Mouse (Mus musculus) megakaryocyte, adult 5-6 weeks (primary cell): ENCODE measurements around the gene Hist1h4n. TPM values are rescaled to one million over a fixed set of nuclear protein-coding genes. Genes with fewer than 3 reads are reported as not detected.
A peak's percentile ranks its signal among the peaks of the same experiment; 100 is the strongest.
"Not testable (repeated sequence)": the region's sequence is repeated elsewhere in the genome, so short reads cannot be mapped to it uniquely, and the experiment has no call there.

Experiments used
- ATAC-seq: 2 replicates; pipeline ENCODE4 v1.8.0; 2016; ENCODE audit warnings: mild to moderate bottlenecking, inconsistent platforms; ENCODE audit not compliant: poor library complexity, severe bottlenecking
- total RNA-seq, 2 experiments: library from RNA; stranded (forward) in 1 of 2; stranded (reverse) in 1 of 2; fragments of 153-499, 151-499 nt in 1 of 2; fragments of 221-1000, 200-1000 nt in 1 of 2; gene quantifications; 2 replicates each; pipeline versions ENCODE4 v1.2.3 to v1.2.4; 2015 to 2017

The Hist1h4n gene
- 60.0 and 63.1 TPM in 2 replicates for total RNA-seq (2015)
- 1,683 and 2,067 TPM in 2 replicates for total RNA-seq (2017)

GRCm38 (mm10) chr13:21831418-21832394, at the start of gene Hist1h4n:
TSS of gene Hist1h4n (minus strand) at chr13:21832196.
- peak; percentile 58 for ATAC-seq

- ATAC-seq: no peak
These were observed 48.7 kb upstream of the Hist1h4n start for GRCm38 (mm10) chr13:21880735-21881134.

GRCm38 (mm10) chr13:21865503-21865902, 33.5 kb upstream of the Hist1h4n start:
- ATAC-seq: not testable (repeated sequence)

GRCm38 (mm10) chr13:21861608-21862007, 29.6 kb upstream of the Hist1h4n start:
- ATAC-seq: no peak

- ATAC-seq: no peak
These were observed 23.7 kb upstream of the Hist1h4n start for GRCm38 (mm10) chr13:21855698-21856162.

GRCm38 (mm10) chr13:21855146-21855545, 23.1 kb upstream of the Hist1h4n start:
- peak; percentile 45; the same call in 1 of the 2 replicates for ATAC-seq

- peak; percentile 41 for ATAC-seq
These were observed 20.4 kb upstream of the Hist1h4n start for GRCm38 (mm10) chr13:21852215-21852945.

- not testable (repeated sequence) for ATAC-seq
These were observed 18.7 kb upstream of the Hist1h4n start for GRCm38 (mm10) chr13:21850696-21851095.

GRCm38 (mm10) chr13:21847883-21848282, 15.9 kb upstream of the Hist1h4n start:
- no peak for ATAC-seq

- ATAC-seq: peak; percentile 87
These were observed 14.4 kb upstream of the Hist1h4n start for GRCm38 (mm10) chr13:21846356-21846755.

- peak; percentile 97 for ATAC-seq
These were observed 8.5 kb upstream of the Hist1h4n start for GRCm38 (mm10) chr13:21840508-21840907.

GRCm38 (mm10) chr13:21833461-21833860, 1.5 kb upstream of the Hist1h4n start, which contains the start of the genes Hist1h2ap and Hist1h2br:
TSS of gene Hist1h2ap (minus strand) at chr13:21833507.
TSS of gene Hist1h2br (plus strand) at chr13:21833743.
- ATAC-seq: peak; percentile 77

- no peak for ATAC-seq
These were observed 1.7 kb downstream of the Hist1h4n start for GRCm38 (mm10) chr13:21830344-21830743.

- ATAC-seq: no peak
These were observed 3.5 kb downstream of the Hist1h4n start for GRCm38 (mm10) chr13:21828511-21828910.

- not testable (repeated sequence) for ATAC-seq
These were observed 11.7 kb downstream of the Hist1h4n start for GRCm38 (mm10) chr13:21820082-21820890.

- peak; percentile 31 for ATAC-seq
These were observed 19.9 kb downstream of the Hist1h4n start for GRCm38 (mm10) chr13:21812092-21812491.

GRCm38 (mm10) chr13:21811539-21811938, 20.5 kb downstream of the Hist1h4n start, which contains the start of gene Hist1h4m:
TSS of gene Hist1h4m (plus strand) at chr13:21811746.
- peak; percentile 64 for ATAC-seq

GRCm38 (mm10) chr13:21811074-21811473, 20.9 kb downstream of the Hist1h4n start:
- 0 out of 2 replicates have a peak, but pooled peaks have one; percentile 3 for ATAC-seq

- ATAC-seq: peak; percentile 79
These were observed 21.9 kb downstream of the Hist1h4n start, which contains the start of the genes Hist1h2bq and Hist1h2ao for GRCm38 (mm10) chr13:21810073-21810472. TSS of gene Hist1h2bq (minus strand) at chr13:21810197. TSS of gene Hist1h2ao (plus strand) at chr13:21810465.

GRCm38 (mm10) chr13:21803058-21803457, 28.9 kb downstream of the Hist1h4n start:
- ATAC-seq: peak; percentile 96
